In the genomic region with DNA sequence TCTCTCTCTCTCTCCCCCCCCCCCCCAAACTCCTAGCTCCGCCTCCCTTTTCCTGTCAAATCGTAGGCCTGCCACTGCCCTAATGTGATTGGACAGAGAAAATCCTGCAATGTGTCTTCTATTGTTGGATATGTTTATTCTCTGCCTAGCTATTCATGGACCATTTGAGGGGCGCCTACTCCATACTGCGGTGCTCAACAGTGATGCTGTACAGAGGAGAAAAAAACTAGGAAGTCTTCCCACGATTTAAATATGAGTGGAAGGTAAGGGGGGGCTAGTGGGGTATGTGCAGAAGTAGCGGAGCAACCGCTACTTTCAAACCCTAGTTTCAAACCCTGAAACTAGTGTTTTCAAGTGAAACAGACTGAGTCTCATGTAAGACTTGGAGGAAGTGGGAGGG, we compare ENCODE assay signal across 13 mouse cellular contexts.
A peak's percentile ranks its signal among the peaks of the same experiment; 100 is the strongest.
DNase-seq lines count a peak whose midpoint lies in the region; ATAC-seq and TF ChIP-seq lines count a peak whose summit lies in the region.
"Had no signal": no experiment of that assay in that cellular context is flagged by ENCODE, and none has a peak within 500 bp of the region (broad histone marks: within the 10 kb centered on the region; RNA-seq: fewer than 3 reads in every experiment).

No protein-coding gene starts in this region.

- peak overlapping the region; percentile 32 for H3K4me2 ChIP-seq in heart, embryonic 11.5 days
- H3K4me2 ChIP-seq in liver, postnatal 0 days (ENCODE audit: low read depth, low read length) = no peak overlapping the region
- H3K4me2 ChIP-seq in liver, embryonic 11.5 days = no peak overlapping the region
- peak overlapping the region; percentile 69 for H3K4me2 ChIP-seq in myocyte (ENCODE audit: low read depth)

- no peaks in the 10 kb centered on the region for H3K27me3 ChIP-seq in heart, embryonic 11.5 days (ENCODE audit: control insufficient read depth, insufficient read depth, low read length)
- H3K27me3 ChIP-seq in liver, postnatal 0 days (ENCODE audit: insufficient read depth, low read length) = no peaks in the 10 kb centered on the region
- H3K27me3 ChIP-seq in liver, embryonic 11.5 days (replicated peaks; ENCODE audit: control insufficient read depth, insufficient read depth, low read length) = no peaks in the 10 kb centered on the region
- no peaks in the 10 kb centered on the region for H3K27me3 ChIP-seq in myocyte (ENCODE audit: control insufficient read depth, insufficient read depth, insufficient read length)

- no peak for TF ChIP-seq CTCF in liver, postnatal 0 days (IDR thresholded peaks at IDR 0.05; ENCODE audit: low read depth)

- 69% methylated on average over 7 of the region's 7 CpGs for WGBS in heart, embryonic 11.5 days (ENCODE audit: insufficient replicate concordance)
- WGBS in liver, postnatal 0 days (ENCODE audit: insufficient replicate concordance) = 60% methylated on average over 6 of the region's 7 CpGs
- 82% methylated on average over 7 of the region's 7 CpGs for WGBS in liver, embryonic 11.5 days

- H3K9ac ChIP-seq in heart, embryonic 11.5 days (ENCODE audit: low read depth, low read length) = no peak overlapping the region
- no peak overlapping the region for H3K9ac ChIP-seq in liver, postnatal 0 days (replicated peaks)
- no peak overlapping the region for H3K9ac ChIP-seq in liver, embryonic 11.5 days (ENCODE audit: low read depth, low read length)
- H3K9ac ChIP-seq: liver, embryonic 14.5 days had no signal

- TF ChIP-seq EP300 in liver, postnatal 0 days (IDR thresholded peaks at IDR 0.05; ENCODE audit: low read depth) = no peak

- intact Hi-C loops in heart, postnatal 36 days (cut with DNase I) = loop anchor here (5.0 kb wide), 1 partner anchor 150 kb away; a partner anchor contains a TSS

- no peak for ATAC-seq in heart, embryonic 11.5 days (replicated peaks; ENCODE audit: insufficient number of reproducible peaks, low FRiP score, low TSS enrichment)
- ATAC-seq in liver, postnatal 0 days = no peak
- no peak for ATAC-seq in liver, embryonic 11.5 days (replicated peaks; ENCODE audit: low FRiP score)

- no peak overlapping the region for H3ac ChIP-seq in myocyte (ENCODE audit: control insufficient read depth, insufficient read length)

- H3K4me1 ChIP-seq in heart, embryonic 11.5 days (ENCODE audit: control insufficient read depth, insufficient read depth, low read length) = peaks cover 11% of the 10 kb centered on the region
- peaks cover 3% of the 10 kb centered on the region for H3K4me1 ChIP-seq in liver, postnatal 0 days (ENCODE audit: insufficient read depth)
- H3K4me1 ChIP-seq in liver, embryonic 11.5 days (replicated peaks; ENCODE audit: control insufficient read depth, insufficient read depth, low read length) = peaks cover 2% of the 10 kb centered on the region; the same call in 1 of the 2 replicates

- H3K79me2 ChIP-seq in myocyte (ENCODE audit: control insufficient read depth, insufficient read depth) = no peaks in the 10 kb centered on the region

- H3K36me3 ChIP-seq in heart, embryonic 11.5 days (ENCODE audit: control insufficient read depth, insufficient read depth, low read length) = no peaks in the 10 kb centered on the region
- no peaks in the 10 kb centered on the region for H3K36me3 ChIP-seq in liver, postnatal 0 days (replicated peaks; ENCODE audit: insufficient read depth, low read length)
- H3K36me3 ChIP-seq in liver, embryonic 11.5 days (ENCODE audit: control insufficient read depth, insufficient read depth, low read length) = no peaks in the 10 kb centered on the region
- H3K36me3 ChIP-seq in myocyte (ENCODE audit: control insufficient read depth, insufficient read depth) = no peaks in the 10 kb centered on the region
- H3K36me3 ChIP-seq: G1E had no signal

- no peak overlapping the region for H3K4me3 ChIP-seq in heart, embryonic 11.5 days (ENCODE audit: low read depth, low read length)
- no peak overlapping the region for H3K4me3 ChIP-seq in liver, postnatal 0 days (ENCODE audit: low read depth, low read length)
- no peak overlapping the region for H3K4me3 ChIP-seq in liver, embryonic 11.5 days (ENCODE audit: low read depth, low read length)
- peak overlapping the region; percentile 14 for H3K4me3 ChIP-seq in myocyte

- no peak for TF ChIP-seq POLR2A in myocyte (IDR thresholded peaks at IDR 0.05; ENCODE audit: insufficient read length, low read depth)

- H3K9me3 ChIP-seq in heart, embryonic 11.5 days (replicated peaks; ENCODE audit: control insufficient read depth, low read length) = no peaks in the 10 kb centered on the region
- no peaks in the 10 kb centered on the region for H3K9me3 ChIP-seq in liver, postnatal 0 days (ENCODE audit: low read length)
- H3K9me3 ChIP-seq in liver, embryonic 11.5 days (ENCODE audit: control insufficient read depth, low read length) = no peaks in the 10 kb centered on the region
- H3K9me3 ChIP-seq: G1E had no signal

- H3K27ac ChIP-seq in heart, embryonic 11.5 days (ENCODE audit: low read depth, low read length) = peak overlapping the region; percentile 71; the same call in 1 of the 2 replicates
- peak overlapping the region; percentile 18; the same call in 1 of the 2 replicates for H3K27ac ChIP-seq in liver, postnatal 0 days (ENCODE audit: low read depth)
- no peak overlapping the region for H3K27ac ChIP-seq in liver, embryonic 11.5 days (ENCODE audit: low read depth, low read length)
- H3K27ac ChIP-seq: liver, embryonic 14.5 days had no signal

- DNase-seq in heart, postnatal 36 days = no peak
- no peak for DNase-seq in liver, postnatal 0 days
- no peak for DNase-seq in liver, embryonic 11.5 days (ENCODE audit: low spot score)
- DNase-seq in thymus, postnatal 0 days (ENCODE audit: low spot score) = peak; percentile 28
- DNase-seq in thymus, postnatal 10 days (ENCODE audit: low spot score in 2 of 2) = no peak
- no peak for DNase-seq in urinary bladder, adult 18-20 months (ENCODE audit: low spot score in 2 of 2)
- DNase-seq: adrenal gland, postnatal 25 days; kidney, adult 9 months; right cerebral cortex, adult 18-20 months had no signal

TF ChIP-seq in myocyte, 11 proteins besides CTCF, POLR2A, EP300 and RAD21:
- TF ChIP-seq E2F4 (IDR thresholded peaks at IDR 0.05; ENCODE audit: insufficient read depth) (no peak), POLR2AphosphoS2 (IDR thresholded peaks at IDR 0.05; ENCODE audit: insufficient read length, low read depth) (no peak), SRF (IDR thresholded peaks at IDR 0.05; ENCODE audit: control insufficient read depth, insufficient read length, low read depth) (no peak), TCF3 (IDR thresholded peaks at IDR 0.05; ENCODE audit: insufficient read length, low read depth) (no peak), CEBPB (IDR thresholded peaks at IDR 0.05; ENCODE audit: insufficient read depth, poor library complexity, severe bottlenecking) (no peak), TCF12 (IDR thresholded peaks at IDR 0.05; ENCODE audit: insufficient read depth, poor library complexity, severe bottlenecking) (no peak), REST (IDR thresholded peaks at IDR 0.05; ENCODE audit: insufficient read depth, insufficient read length) (no peak), MYOG (IDR thresholded peaks at IDR 0.05; ENCODE audit: control insufficient read depth in 1 of 3, insufficient read depth in 1 of 3, insufficient read length in 2 of 3, low read depth in 2 of 3) (no peak), MAX (IDR thresholded peaks at IDR 0.05; ENCODE audit: low read depth) (no peak), USF1 (IDR thresholded peaks at IDR 0.05; ENCODE audit: low read depth) (no peak), MYOD1 (IDR thresholded peaks at IDR 0.05; ENCODE audit: control insufficient read depth in 1 of 3, insufficient read length in 2 of 3, low read depth in 2 of 3) (no peak)
TF ChIP-seq in myocyte: peak in this region for 0.

Comparison
In these comparisons a context has a peak if more than half of its experiments do, and no peak if none do; other contexts are left out.
1. H3K4me2 ChIP-seq: peak in heart, embryonic 11.5 days (single experiment) and myocyte (single experiment); none in liver, postnatal 0 days (single experiment) and liver, embryonic 11.5 days (single experiment).